Mouse (Mus musculus) cerebellum, postnatal 25 days (tissue): ENCODE results near the gene Ctss.
A peak's percentile ranks its signal among the peaks of the same experiment; 100 is the strongest.
"Not testable (repeated sequence)": the region's sequence is repeated elsewhere in the genome, so short reads cannot be mapped to it uniquely, and the experiment has no call there.

Source experiments
- DNase-seq, 2 experiments: peaks; one replicate each; pipeline ENCODE4 v3.0.0; 2021; ENCODE audit warnings: mixed read lengths in 2 of 2

Gene Ctss

DNA sequence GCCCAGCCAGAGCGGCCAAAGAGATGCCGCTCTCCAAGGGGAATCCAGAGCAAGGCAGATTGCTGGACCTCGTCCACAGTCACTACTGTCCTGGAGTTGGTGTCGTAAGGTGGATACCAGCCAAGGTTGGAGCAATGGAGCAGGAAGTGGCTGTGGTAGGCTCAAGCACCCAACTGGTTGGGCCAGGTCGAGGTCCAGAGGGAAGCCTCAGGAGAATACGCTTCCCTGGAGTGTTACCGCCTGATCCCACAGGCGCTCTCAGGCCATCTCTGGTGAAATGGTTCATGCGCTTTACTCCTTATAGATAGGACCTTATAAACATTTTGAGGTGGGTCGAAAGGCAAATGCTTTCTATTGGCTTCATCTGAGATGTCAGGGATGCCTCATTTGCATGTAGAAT, 12.3 kb downstream of the Ctss start:
- DNase-seq: no peak

DNA sequence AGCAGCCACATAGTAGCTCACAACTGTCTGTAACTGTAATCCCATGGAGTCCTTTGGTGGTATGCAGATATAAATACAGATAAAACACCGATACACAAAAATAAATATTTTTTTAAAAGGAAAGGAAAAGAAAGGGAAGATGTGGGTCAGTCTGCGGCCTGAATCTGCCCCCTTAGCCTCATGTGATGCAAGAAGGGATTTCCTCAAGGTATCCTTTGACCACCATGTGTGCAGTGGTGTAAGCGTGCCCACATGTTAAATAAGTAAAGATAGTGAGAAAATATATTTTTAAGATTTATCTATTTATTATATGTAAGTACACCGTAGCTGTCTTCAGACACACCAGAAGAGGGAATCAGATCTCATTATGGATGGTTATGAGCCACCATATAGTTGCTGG, 13.3 kb downstream of the Ctss start:
- DNase-seq: no peak

DNA sequence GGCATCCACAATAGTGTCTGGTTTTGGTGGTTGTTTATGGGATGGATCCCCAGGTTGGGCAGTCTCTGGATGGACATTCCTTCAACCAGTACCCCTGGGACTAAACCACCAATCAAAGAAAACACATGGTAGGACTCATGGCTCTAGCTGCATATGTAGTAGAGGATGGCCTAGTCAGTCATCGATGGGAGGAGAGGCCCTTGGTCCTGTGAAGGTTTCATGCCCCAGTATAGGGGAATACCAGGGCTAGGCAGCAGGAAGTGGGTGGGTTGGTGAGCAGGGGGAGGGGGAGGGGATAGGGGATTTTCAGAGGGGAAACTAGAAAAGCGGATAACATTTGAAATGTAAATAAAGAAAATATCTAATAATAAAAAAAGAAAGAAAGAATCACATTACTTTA, 14.6 kb downstream of the Ctss start:
- DNase-seq: not testable (repeated sequence)

DNA sequence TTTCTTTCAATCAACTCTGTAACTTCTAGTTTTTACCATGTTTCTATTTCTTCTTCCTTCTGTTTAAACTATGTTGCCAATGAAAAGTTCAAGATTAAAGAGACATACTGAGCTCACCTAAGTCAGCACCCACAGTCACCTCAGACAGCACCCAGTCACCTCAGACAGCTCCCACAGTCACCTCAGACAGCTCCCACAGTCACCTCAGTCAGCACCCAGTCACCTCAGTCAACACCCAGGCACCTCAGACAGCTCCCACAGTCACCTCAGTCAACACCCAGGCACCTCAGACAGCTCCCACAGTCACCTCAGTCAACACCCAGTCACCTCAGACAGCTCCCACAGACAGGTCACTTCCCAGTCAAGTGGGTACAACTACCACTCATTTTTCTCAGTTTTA, 15.6 kb downstream of the Ctss start:
- no peak for DNase-seq

DNA sequence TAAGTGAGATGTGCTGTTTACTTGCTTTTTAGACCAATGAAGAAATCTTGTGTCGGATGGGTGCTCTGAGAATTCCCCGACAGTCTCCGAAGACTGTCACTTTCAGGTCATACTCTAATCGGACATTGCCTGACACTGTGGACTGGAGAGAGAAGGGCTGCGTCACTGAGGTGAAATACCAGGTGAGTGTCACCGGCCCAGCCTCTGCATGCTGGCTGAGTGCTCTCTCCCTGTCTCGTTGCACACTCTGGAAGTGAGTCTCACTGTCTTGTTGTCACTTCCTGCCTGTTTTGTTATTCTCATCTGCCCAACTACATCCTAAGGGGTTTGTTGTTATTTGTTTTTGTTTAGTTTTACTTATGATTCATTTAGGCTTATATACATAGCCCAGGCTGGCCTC, 16.4 kb downstream of the Ctss start:
- no peak for DNase-seq

DNA sequence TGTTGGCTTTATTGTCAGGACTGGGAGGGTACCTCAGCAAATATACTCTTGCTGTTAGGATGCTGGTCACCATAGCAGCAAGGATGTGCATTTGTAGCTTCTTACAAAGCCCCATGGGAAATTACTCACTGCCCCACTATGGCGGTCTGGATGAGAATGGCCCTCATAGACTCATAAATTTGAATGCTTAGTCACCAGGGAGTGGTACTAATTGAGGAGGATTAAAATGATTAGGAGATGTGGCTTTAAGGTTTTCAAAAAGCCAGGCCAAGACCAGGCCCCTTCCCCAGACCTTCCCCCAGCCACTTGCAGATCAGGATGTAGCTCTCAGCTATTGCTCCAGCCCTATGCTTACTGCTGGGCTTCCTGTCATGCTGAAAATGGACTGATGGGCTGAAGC, 23.6 kb downstream of the Ctss start:
- no peak for DNase-seq

DNA sequence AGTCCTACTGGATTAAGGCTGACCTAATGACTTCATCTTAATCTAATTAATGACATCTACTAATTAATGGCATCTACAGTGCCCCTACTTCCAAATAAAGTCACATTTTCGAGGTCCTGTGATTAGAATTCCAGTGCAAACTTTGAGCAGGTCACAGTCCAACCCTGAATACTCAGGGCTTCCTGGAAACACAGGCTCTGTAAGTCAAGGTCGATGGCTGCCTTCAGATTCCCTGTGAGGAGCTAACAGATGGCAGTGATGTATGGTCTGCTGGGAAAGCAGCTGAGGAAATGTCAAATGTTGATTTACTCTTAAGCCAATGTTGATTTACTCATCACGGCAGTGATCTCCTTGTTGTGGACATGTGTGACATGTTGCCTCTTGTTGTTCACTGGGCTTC, 27.4 kb downstream of the Ctss start:
- DNase-seq: no peak

DNA sequence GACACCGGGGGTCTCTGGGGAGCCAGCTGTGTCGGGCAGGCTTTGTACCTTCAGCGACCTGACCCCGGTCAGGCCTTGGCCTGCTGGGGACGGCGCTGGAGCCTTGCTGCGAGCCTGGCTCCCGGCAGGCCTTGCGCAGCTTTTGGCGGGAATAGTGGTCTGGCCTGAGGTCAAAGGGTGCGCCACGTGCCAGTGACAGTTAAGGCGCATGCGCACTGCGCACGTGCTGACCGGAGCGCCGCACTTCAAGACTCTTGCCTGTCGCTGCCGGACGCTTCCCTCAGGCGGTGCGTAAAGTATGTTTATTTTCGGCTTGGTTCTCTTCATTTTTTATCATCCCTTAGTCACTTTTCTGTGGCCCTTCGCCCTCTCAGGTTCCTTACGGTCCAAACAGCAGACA, 32.9 kb downstream of the Ctss start, which contains the start of gene Hormad1:
TSS of gene Hormad1 (plus strand) at position 241 of the 400 bp plus-strand sequence.
- no peak for DNase-seq

DNA sequence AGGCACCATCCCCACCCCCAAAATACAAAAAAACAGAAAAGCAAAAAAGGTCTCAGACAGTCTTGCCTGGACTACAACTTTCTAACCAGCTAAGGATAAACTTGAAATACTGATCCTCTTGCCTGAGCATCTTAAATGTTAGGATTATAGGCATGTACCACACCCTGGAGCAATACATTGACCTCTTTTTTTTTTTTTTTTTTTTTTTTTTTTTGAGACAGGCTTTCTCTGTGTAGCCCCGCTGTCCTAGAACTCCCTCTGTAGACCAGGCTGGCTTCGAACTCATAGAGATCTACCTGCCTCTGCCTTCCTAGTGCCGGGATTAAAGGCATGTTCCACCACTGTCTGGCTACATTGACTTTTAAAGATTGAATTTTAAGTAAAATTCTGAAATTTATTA, 34.2 kb downstream of the Ctss start:
- DNase-seq: no peak

DNA sequence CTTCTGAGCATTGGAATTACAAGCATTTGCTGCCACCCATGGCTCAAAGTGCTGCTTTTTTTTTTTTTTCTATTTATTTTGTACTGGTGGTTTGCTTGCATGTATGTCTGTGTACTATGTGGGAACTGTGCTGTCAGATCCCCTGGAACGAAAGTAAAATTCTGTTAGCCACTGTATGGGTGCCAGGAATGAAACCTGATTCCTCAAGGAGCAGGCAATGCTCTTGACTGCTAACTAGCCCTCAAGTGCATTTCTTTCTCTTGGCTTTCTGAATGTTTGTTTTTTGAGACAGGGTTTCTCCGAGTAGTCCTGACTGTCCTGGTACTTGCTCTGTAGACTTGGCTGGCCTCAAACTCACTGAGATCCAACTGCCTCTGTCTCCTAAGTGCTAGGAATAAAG, 35.2 kb downstream of the Ctss start:
- no peak for DNase-seq

DNA sequence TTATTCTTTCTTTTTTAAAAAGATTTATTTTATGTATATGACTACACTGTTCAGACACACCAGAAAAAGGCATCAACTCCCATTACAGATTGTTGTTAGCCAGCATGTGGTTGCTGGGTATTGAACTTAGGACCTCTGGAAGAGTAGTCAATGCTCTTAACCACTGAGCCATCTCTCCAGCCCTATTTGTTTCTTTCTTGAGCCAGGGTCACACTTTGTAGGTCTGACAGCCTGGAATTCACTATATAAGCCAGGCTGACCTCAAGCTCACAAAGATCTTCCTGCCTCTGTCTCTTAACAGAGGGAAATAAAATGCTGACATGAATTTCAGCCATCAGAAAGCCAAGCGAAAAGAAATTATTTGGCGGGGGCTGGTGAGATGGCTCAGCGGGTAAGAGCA, 43.0 kb downstream of the Ctss start:
- no peak for DNase-seq

DNA sequence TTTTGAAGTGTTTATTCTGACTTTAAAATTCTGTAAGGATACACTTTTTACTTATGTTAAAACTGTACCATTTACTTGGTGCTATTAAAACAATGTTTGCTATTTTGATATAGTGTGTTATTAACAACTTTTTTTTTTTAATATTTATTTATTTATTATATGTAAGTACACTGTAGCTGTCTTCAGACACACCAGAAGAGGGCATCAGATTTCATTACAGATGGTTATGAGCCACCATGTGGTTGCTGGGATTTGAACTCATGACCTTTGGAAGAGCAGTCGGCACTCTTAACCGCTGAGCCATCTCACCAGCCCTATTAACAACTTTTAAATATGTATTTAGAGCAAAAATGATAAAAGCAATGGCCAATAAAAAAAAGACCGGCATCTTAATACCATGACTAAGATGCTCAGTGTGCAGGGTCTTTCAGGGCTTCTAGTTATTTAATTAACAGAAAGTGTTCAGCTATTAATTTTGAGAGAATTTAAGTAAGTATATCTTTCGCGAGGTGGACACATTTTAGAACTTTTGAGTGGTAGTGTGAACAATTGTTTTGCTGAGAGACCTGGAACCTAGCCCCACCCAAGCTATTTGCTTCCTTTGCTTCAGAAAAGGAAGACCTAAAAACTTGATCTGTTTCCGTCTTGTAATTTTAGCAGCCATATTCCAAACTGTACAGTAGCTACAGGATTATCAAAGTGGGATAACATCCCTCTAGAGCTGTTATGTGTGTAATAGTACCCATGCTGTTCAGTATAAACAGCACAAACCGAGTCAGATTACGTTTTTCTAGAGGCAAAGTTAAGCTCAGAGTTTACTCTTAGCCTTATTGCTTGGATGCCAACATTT, 61.4 kb downstream of the Ctss start:
- no peak for DNase-seq

DNA sequence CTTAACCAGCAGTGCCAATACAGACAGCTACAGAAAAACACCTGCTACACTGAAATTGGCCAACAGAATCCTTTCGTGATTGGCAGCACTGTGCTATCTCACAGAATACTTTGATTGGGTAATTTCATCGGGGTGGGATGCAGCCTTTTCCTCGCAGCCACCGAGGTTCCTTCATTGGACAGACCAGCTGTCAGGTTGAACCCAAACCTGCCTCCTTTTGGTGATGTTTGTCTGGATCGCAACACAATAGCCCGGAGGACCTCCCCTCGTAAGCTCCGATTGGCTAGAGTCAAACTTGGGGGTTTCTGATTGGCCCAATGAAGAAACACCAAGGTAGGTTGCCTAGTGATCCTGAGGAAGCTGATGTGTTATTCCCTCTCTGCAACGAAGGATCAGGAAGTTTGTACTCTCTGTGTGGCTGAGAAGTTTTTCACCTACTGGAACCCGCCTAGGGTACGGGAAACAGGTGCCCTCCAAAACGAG, 62.1 kb downstream of the Ctss start, which contains the start of gene Golph3l:
TSS of gene Golph3l (plus strand) at position 331 of the 483 bp plus-strand sequence.
- DNase-seq: peak; percentile 93 to 94

DNA sequence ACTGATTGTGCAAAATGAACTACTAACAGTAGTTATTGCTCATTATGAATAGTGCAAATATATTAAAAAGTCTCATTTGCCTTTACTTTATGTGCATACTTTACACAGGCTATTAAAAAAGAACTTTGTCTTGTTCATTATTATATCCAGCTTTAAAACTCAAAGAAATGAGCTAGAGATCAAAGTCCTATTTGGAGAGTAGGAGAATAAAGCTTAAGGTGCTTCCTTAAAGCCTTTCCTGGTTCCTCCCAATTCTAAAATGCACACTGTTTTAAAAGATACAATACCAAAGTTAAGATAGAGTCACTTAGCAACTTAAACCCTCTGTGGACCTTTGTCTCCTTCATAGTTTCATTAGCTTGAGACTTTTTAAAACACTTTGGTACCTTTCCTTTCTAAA, 72.1 kb downstream of the Ctss start:
- DNase-seq: no peak

DNA sequence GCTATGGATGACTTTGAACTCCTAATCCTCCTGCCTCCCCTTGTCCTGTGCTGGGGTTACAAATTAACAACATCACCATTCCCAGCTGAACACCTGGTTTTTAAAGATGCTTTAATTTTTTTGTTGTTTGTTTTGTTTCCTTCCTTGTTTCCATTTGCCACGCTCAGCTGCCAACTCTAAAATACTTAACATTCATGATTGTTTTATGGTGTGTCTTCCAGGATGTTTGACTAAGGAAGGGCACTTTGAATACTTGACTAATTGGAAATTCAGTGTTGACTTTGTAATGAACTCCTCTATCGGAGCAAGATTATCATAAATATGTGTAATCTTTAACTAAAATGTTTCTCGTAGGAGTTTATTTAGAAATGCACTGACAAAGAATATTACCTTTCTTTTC, 74.7 kb downstream of the Ctss start:
- no peak for DNase-seq
